Mouse (Mus musculus): Measurements from ENCODE around the gene Mea1.

Gene Mea1

GRCm38 (mm10) chr17:46669911-46670310 is 8.7 kb upstream of the Mea1 start:
- DNase-seq (ENCODE audit: low spot score), result no peak

- DNase-seq (ENCODE audit: low spot score), result peak; percentile 82
These were observed 4.6 kb upstream of the Mea1 start, which contains the start of gene Rrp36 for GRCm38 (mm10) chr17:46673850-46674529. Gene Rrp36, minus strand, starts transcription at chr17:46674352.

- DNase-seq (ENCODE audit: low spot score), result no peak
These were observed 3.9 kb upstream of the Mea1 start for GRCm38 (mm10) chr17:46674530-46675283.

- no peak for DNase-seq (ENCODE audit: low spot score)
These were observed 318 bp downstream of the Mea1 start for GRCm38 (mm10) chr17:46678911-46679310.

- no peak for DNase-seq (ENCODE audit: low spot score)
These were observed 1.5 kb downstream of the Mea1 start for GRCm38 (mm10) chr17:46679843-46680759.

- peak; percentile 94 for DNase-seq (ENCODE audit: low spot score)
These were observed 2.3 kb downstream of the Mea1 start, which contains the start of gene Klhdc3 for GRCm38 (mm10) chr17:46680760-46681373. Gene Klhdc3, minus strand, starts transcription at chr17:46680914.

GRCm38 (mm10) chr17:46681466-46682118 is 3.0 kb downstream of the Mea1 start:
- DNase-seq (ENCODE audit: low spot score), result no peak

- no peak for DNase-seq (ENCODE audit: low spot score)
These were observed 4.2 kb downstream of the Mea1 start for GRCm38 (mm10) chr17:46682654-46683389.

GRCm38 (mm10) chr17:46685913-46686312 is 7.3 kb downstream of the Mea1 start:
- DNase-seq (ENCODE audit: low spot score), result no peak

GRCm38 (mm10) chr17:46690665-46691064 is 12.1 kb downstream of the Mea1 start:
- DNase-seq (ENCODE audit: low spot score), result no peak

- no peak for DNase-seq (ENCODE audit: low spot score)
These were observed 12.8 kb downstream of the Mea1 start for GRCm38 (mm10) chr17:46691390-46691789.

- no peak for DNase-seq (ENCODE audit: low spot score)
These were observed 16.0 kb downstream of the Mea1 start for GRCm38 (mm10) chr17:46694517-46695063.

- no peak for DNase-seq (ENCODE audit: low spot score)
These were observed 19.9 kb downstream of the Mea1 start for GRCm38 (mm10) chr17:46698515-46698914.

- no peak for DNase-seq (ENCODE audit: low spot score)
These were observed 20.7 kb downstream of the Mea1 start for GRCm38 (mm10) chr17:46699245-46699644.

- no peak for DNase-seq (ENCODE audit: low spot score)
These were observed 21.3 kb downstream of the Mea1 start for GRCm38 (mm10) chr17:46699912-46700311.

GRCm38 (mm10) chr17:46701489-46701888 is 22.9 kb downstream of the Mea1 start:
- DNase-seq (ENCODE audit: low spot score), result no peak

- no peak for DNase-seq (ENCODE audit: low spot score)
These were observed 23.5 kb downstream of the Mea1 start for GRCm38 (mm10) chr17:46702100-46702499.

GRCm38 (mm10) chr17:46702506-46702905 is 23.9 kb downstream of the Mea1 start:
- DNase-seq (ENCODE audit: low spot score), result no peak

GRCm38 (mm10) chr17:46703971-46704886 is 25.6 kb downstream of the Mea1 start:
- DNase-seq (ENCODE audit: low spot score), result no peak

Data from left cerebral cortex, adult 11 months (tissue).